Mouse (Mus musculus) midbrain, embryonic 14.5 days (tissue): ENCODE data around the gene E130114P18Rik. TPM values are rescaled to one million over a fixed set of nuclear protein-coding genes. Genes with fewer than 3 reads are reported as not detected.

Source experiments
- ATAC-seq: fragments of 200-750 bp; cut with Nextera tagmentation; 2 replicates; pipeline ENCODE4 v1.8.0; 2017; ENCODE audit warnings: moderate number of reproducible peaks, moderate library complexity; ENCODE audit not compliant: low FRiP score, low TSS enrichment
- DNase-seq: peaks from one replicate; pipeline ENCODE4 v3.0.0-alpha.2; 2015
- H3K27ac ChIP-seq: fragments of 300-500 bp; sonication (generic); replicated peaks from 2 replicates; pipeline ENCODE4 v1.5.1; 2014; ENCODE audit warnings: mild to moderate bottlenecking, low read depth, low read length, moderate library complexity
- H3K27me3 ChIP-seq: fragments of 300-500 bp; sonication (generic); 2 replicates; pipeline ENCODE4 v1.6.1; 2014; ENCODE audit warnings: low read length, control low read depth, mixed read lengths; ENCODE audit not compliant: control insufficient read depth, insufficient read depth
- H3K36me3 ChIP-seq: fragments of 300-500 bp; sonication (generic); 2 replicates; pipeline ENCODE4 v1.6.1; 2014; ENCODE audit warnings: low read length, control low read depth; ENCODE audit not compliant: control insufficient read depth, insufficient read depth
- H3K4me1 ChIP-seq: fragments of 300-500 bp; sonication (generic); 2 replicates; pipeline ENCODE4 v1.6.1; 2014; ENCODE audit warnings: mild to moderate bottlenecking, antibody characterized with exemption, low read length, control low read depth; ENCODE audit not compliant: control insufficient read depth, insufficient read depth
- H3K4me2 ChIP-seq: fragments of 300-500 bp; sonication (generic); 2 replicates; pipeline ENCODE4 v1.6.1; 2014; ENCODE audit warnings: mild to moderate bottlenecking, low read length, moderate library complexity
- H3K4me3 ChIP-seq: fragments of 300-500 bp; sonication (generic); replicated peaks from 2 replicates; pipeline ENCODE4 v1.5.1; 2014; ENCODE audit warnings: low read depth, low read length
- H3K9ac ChIP-seq: fragments of 300-500 bp; sonication (generic); replicated peaks from 2 replicates; pipeline ENCODE4 v1.6.1; 2014; ENCODE audit warnings: mild to moderate bottlenecking, low read length, moderate library complexity
- H3K9me3 ChIP-seq: fragments of 300-500 bp; sonication (generic); 2 replicates; pipeline ENCODE4 v1.6.1; 2016; ENCODE audit warnings: low read length, control low read depth, mixed read lengths; ENCODE audit not compliant: control insufficient read depth
- WGBS: fragments of 180-500 bp; shearing (Covaris S2); extraction: QIAGEN DNeasy Blood & Tissue Kit; methylation state at CpG from one replicate; pipeline ENCODE4 v1.1.7; 2014; 5-methylcytosine and 5-hydroxymethylcytosine counted together
- polyA plus RNA-seq: library from polyadenylated mRNA; unstranded; fragments of >200 nt; fragmentation: Nextera tagmentation; extraction: Ambion mirVana; gene quantifications from 2 replicates; pipeline ENCODE4 v1.2.1, GENCODE M21; 2014

The E130114P18Rik gene
- polyA plus RNA-seq, 1 experiment from 2014 or later, result 22.4 TPM

DNA sequence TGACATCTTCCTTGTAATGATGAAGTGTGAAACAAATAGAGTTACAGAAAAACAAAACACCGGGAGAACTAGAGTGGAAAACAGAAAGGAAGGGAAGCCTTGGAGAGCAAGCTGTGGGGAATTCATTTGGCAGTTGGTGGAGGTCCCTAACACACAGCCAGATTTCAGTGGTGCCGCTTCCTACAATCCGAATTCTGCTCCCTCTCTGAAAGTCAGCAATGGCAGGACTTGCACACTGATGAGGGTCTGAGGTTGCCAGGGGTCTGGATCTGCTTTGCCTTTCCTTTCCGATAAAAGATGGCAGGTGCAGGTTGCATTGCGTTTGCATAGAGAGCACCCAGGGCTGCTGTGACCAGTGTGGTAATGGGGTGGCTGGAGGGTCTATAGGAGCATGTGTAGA, 18.1 kb upstream of the E130114P18Rik start:
- no peak for ATAC-seq
- Histone ChIP-seq H3K9me3 (no peaks in the 10 kb centered on the region), H3K4me1 (peaks cover 2% of the 10 kb centered on the region; the same call in 1 of the 2 replicates), H3K4me3 (no peak overlapping the region), H3K4me2 (no peak overlapping the region), H3K27ac (no peak overlapping the region), H3K27me3 (no peaks in the 10 kb centered on the region; the same call in 1 of the 2 replicates), H3K9ac (no peak overlapping the region), H3K36me3 (no peaks in the 10 kb centered on the region)
- 76% methylated on average over 5 of the region's 5 CpGs for WGBS
- no peak for DNase-seq

DNA sequence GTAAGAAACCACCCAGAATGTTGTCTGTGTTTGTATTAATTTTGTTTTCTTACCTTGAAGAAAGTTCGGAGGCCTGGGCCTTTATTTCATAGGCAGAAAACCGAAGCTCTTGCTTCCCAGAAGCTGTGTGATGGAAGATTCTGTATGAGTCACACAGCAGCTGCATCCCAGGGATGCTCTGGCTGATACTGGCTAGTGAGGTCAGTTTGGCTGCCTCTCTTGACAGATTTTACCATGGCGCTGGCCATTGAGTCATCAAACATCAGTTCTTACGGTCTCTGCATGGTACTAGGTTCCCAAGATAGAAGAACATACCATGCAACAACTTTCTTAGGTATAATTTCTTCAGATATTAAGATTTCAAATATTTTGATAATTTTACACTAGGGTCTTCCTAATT, 17.0 kb upstream of the E130114P18Rik start:
- Histone ChIP-seq H3K27ac (no peak overlapping the region), H3K36me3 (no peaks in the 10 kb centered on the region), H3K4me3 (no peak overlapping the region), H3K4me1 (peaks cover 2% of the 10 kb centered on the region; the same call in 1 of the 2 replicates), H3K4me2 (no peak overlapping the region), H3K9ac (no peak overlapping the region), H3K9me3 (no peaks in the 10 kb centered on the region), H3K27me3 (peaks cover 5% of the 10 kb centered on the region)
- ATAC-seq, result no peak
- no peak for DNase-seq
- 88% methylated on average over 4 of the region's 4 CpGs for WGBS

DNA sequence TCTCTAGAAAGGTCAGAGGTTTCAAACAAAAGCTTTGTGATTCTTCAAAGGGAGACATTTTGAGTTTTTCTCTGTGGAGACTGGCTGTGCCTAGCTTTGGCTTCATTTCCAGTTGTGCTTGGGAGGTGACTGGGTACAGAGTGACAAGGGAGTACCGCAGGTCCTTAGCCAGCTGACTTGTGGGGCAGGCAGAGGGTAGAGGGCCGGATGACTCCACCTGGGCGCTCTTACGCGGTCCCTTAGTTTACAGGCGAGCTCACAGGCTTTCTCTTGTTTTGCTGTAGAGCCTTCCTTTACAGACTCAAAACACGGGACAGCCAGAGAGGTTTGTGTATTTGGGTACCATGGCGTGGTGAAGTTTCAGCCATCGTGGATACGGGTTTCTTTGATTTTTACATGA, 16.1 kb upstream of the E130114P18Rik start:
- Histone ChIP-seq H3K27ac (no peak overlapping the region), H3K4me1 (peaks cover 2% of the 10 kb centered on the region; the same call in 1 of the 2 replicates), H3K9me3 (no peaks in the 10 kb centered on the region), H3K4me3 (no peak overlapping the region), H3K4me2 (no peak overlapping the region), H3K27me3 (peaks cover 5% of the 10 kb centered on the region), H3K9ac (no peak overlapping the region), H3K36me3 (no peaks in the 10 kb centered on the region)
- no peak for ATAC-seq
- no peak for DNase-seq
- 67% methylated on average over 10 of the region's 10 CpGs for WGBS

DNA sequence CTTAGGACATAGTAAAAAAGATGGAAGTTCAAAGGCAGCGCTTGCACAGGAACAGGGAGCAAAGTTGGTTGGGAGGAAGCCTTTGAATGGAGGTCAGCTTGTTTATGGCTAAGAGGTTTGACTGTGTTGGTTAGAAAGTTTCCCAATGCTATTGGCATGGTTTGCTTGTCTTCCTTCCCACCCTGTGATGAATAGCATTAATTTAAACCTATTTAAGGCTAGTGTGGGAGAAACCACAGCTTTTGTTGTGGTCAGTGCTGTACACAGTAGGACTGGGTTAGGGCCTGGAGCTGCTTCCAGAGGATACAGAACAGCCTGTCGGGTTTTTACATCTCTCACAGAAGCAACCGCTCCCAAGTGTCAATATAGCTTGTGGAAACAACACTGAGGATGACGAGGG, 10.7 kb upstream of the E130114P18Rik start:
- H3K27ac ChIP-seq, result no peak overlapping the region
- no peak overlapping the region for H3K4me3 ChIP-seq
- no peak overlapping the region for H3K4me2 ChIP-seq
- ATAC-seq (no peak), DNase-seq (no peak)
- no peaks in the 10 kb centered on the region for H3K9me3 ChIP-seq
- WGBS, result 56% methylated on average over 4 of the region's 4 CpGs
- peaks cover 4% of the 10 kb centered on the region; the same call in 1 of the 2 replicates for H3K36me3 ChIP-seq
- no peak overlapping the region for H3K9ac ChIP-seq
- H3K27me3 ChIP-seq, result peaks cover 24% of the 10 kb centered on the region
- peaks cover 4% of the 10 kb centered on the region; the same call in 1 of the 2 replicates for H3K4me1 ChIP-seq

DNA sequence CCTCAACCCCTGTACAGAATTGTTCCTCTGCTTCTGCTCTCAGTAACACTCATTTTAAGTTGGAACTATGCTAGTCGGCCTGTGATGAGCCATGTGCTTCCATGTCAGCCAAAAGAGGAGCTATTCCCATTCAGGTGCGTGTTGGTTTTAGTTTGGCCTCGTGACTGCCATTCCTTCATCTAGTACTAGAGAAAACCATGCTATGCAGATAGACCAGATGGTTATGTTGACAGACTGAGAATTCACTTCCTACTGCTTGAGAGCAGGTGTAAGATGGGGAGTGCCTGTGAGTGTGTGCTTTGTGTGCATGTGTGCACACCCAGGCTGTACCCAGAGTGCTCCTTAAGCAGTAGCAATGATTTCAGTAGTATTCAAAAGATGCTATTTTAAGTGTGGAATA, 9.6 kb upstream of the E130114P18Rik start:
- Histone ChIP-seq H3K4me1 (peaks cover 4% of the 10 kb centered on the region; the same call in 1 of the 2 replicates), H3K27ac (no peak overlapping the region), H3K4me3 (no peak overlapping the region), H3K27me3 (peaks cover 32% of the 10 kb centered on the region), H3K4me2 (no peak overlapping the region), H3K36me3 (peaks cover 8% of the 10 kb centered on the region; the same call in 1 of the 2 replicates), H3K9me3 (no peaks in the 10 kb centered on the region), H3K9ac (no peak overlapping the region)
- WGBS, result 70% methylated on average over 3 of the region's 3 CpGs
- no peak for ATAC-seq
- no peak for DNase-seq

DNA sequence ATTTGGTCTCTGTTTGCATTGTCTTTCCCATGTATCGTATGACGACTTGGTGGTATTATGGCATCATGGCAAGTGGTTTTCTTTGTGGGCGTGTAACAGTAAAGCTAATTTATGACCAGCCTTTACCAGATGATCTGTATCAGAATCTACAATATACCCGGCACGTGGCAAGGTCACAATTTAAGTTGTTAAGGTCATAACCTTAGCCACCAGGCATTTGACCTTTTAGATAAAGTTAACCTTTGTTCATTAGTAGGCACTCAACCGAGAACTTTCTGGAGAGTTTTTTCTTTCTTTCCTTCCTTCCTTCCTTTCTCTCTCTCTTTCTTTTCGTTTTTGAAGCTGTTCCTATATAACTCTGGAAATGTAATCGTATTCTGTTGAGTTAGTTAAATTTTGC, 8.7 kb upstream of the E130114P18Rik start:
- DNase-seq, result no peak
- Histone ChIP-seq H3K9me3 (no peaks in the 10 kb centered on the region), H3K4me3 (no peak overlapping the region), H3K4me2 (no peak overlapping the region), H3K27ac (no peak overlapping the region), H3K27me3 (peaks cover 34% of the 10 kb centered on the region), H3K4me1 (peaks cover 4% of the 10 kb centered on the region; the same call in 1 of the 2 replicates), H3K36me3 (peaks cover 8% of the 10 kb centered on the region; the same call in 1 of the 2 replicates), H3K9ac (no peak overlapping the region)
- 46% methylated on average over 8 of the region's 8 CpGs for WGBS
- no peak for ATAC-seq

DNA sequence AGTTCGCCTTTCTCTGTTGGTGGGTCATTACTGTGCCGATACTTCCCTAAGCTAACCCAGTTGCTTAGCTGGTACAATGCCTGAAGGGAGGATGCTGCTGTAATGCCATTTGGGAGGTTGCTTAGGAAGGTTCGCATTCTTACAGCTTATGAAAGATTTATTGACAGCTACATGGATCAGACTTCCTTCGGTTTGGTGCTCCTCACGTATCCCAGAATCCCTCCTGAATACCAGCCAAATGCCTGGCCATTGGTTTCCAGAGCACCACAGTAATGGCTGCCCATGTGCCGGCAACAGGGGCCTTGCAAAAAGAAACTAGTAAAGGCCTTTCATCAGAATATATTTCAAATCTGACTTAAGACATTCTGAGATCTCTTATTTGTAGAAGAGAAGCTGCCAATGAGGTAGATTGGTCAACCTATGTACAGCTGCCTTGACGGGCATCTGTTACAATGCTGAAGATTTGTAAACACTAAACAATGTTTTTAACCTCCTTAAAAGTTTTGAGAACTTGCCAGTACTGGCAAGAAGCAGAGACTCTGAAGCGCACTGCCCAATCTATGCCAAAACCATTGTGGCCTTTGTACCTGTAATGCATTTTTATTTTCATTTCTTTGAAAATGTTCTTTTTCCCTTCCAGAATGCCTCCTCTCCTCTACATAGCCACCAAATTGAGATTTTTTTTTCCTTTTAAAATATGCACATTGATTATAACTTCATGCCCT, 7.8 kb upstream of the E130114P18Rik start:
- no peak overlapping the region for H3K4me2 ChIP-seq
- 68% methylated on average over 8 of the region's 8 CpGs for WGBS
- H3K27ac ChIP-seq, result no peak overlapping the region
- peaks cover 34% of the 10 kb centered on the region for H3K27me3 ChIP-seq
- H3K9me3 ChIP-seq, result no peaks in the 10 kb centered on the region
- ATAC-seq, result no peak
- DNase-seq, result no peak
- peaks cover 8% of the 10 kb centered on the region; the same call in 1 of the 2 replicates for H3K36me3 ChIP-seq
- no peak overlapping the region for H3K9ac ChIP-seq
- H3K4me1 ChIP-seq, result peaks cover 4% of the 10 kb centered on the region; the same call in 1 of the 2 replicates
- H3K4me3 ChIP-seq, result no peak overlapping the region

DNA sequence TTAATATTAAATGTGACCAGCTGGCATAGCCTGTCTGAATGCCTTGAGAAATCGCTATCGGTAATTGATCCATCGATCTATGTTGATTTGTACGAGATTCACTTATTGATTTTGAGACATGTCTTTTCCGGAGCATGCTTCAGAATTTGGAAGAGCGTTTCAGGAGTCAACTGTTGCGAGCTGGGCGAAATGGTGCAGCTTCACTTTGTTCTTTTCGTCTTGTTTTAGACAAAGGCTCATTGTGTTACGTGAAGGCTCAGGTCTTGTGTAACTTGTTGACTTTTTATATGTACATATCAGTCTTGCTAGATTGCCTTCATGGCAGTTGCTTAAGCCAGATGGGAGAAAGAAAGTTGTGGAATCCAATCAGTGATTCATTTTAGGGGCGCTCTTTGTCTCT, 6.4 kb upstream of the E130114P18Rik start:
- H3K9ac ChIP-seq, result no peak overlapping the region
- WGBS, result 83% methylated on average over 11 of the region's 11 CpGs
- peaks cover 37% of the 10 kb centered on the region for H3K27me3 ChIP-seq
- DNase-seq (no peak), ATAC-seq (no peak)
- no peaks in the 10 kb centered on the region for H3K9me3 ChIP-seq
- no peak overlapping the region for H3K4me3 ChIP-seq
- no peak overlapping the region for H3K4me2 ChIP-seq
- peaks cover 4% of the 10 kb centered on the region; the same call in 1 of the 2 replicates for H3K4me1 ChIP-seq
- peaks cover 8% of the 10 kb centered on the region; the same call in 1 of the 2 replicates for H3K36me3 ChIP-seq
- no peak overlapping the region for H3K27ac ChIP-seq
